Mouse (Mus musculus) E14TG2a.4 (cell line): ENCODE results near the gene Ptgs2.

Experiments
- CTCF ChIP-seq: conservative IDR thresholded peaks from 2 replicates; pipeline ENCODE4 v1.5.1; 2014; ENCODE audit warnings: low read length
- NANOG ChIP-seq: IDR thresholded peaks from 2 replicates; pipeline ENCODE4 v1.6.1; 2014; ENCODE audit warnings: borderline replicate concordance, low read length, mixed read lengths

- TF ChIP-seq CTCF, result no peak
- TF ChIP-seq NANOG, result no peak
Measured at GRCm38 (mm10) chr1:150145049-150145448, 45.2 kb downstream of the Ptgs2 start.
